Mouse (Mus musculus): ENCODE results near the gene Ina.

The Ina gene

GRCm38 (mm10) chr19:47050271-47051032 lies 36.0 kb downstream of the Ina start, which contains the start of gene Pcgf6:
Gene Pcgf6, minus strand, starts transcription at chr19:47050906.
- in situ Hi-C loops (cut with MboI): no loop called here

GRCm38 (mm10) chr19:47052927-47053326 lies 38.4 kb downstream of the Ina start:
- in situ Hi-C loops (cut with MboI): no loop called here

- in situ Hi-C loops (cut with MboI): no loop called here
Measured at GRCm38 (mm10) chr19:47053471-47053870, 39.0 kb downstream of the Ina start.

- in situ Hi-C loops (cut with MboI): no loop called here
Measured at GRCm38 (mm10) chr19:47057684-47058083, 43.2 kb downstream of the Ina start.

- in situ Hi-C loops (cut with MboI): no loop called here
Measured at GRCm38 (mm10) chr19:47065860-47066259, 51.4 kb downstream of the Ina start.

- in situ Hi-C loops (cut with MboI): no loop called here
Measured at GRCm38 (mm10) chr19:47067096-47067882, 52.8 kb downstream of the Ina start, which contains the start of gene Taf5. Gene Taf5, plus strand, starts transcription at chr19:47067746.

GRCm38 (mm10) chr19:47067924-47068611 lies 53.6 kb downstream of the Ina start:
- in situ Hi-C loops (cut with MboI): no loop called here
